Mouse (Mus musculus) adrenal gland (tissue): ENCODE data around the gene Cda.
"Not testable (repeated sequence)": the region's sequence is repeated elsewhere in the genome, so short reads cannot be mapped to it uniquely, and the experiment has no call there.

ENCODE experiments used
- intact Hi-C: fragments of 180-260 bp; cut with DNase I; formaldehyde crosslinking; loops from one replicate; pipeline ENCODE4 v1.15.1; 2025

Gene Cda

DNA sequence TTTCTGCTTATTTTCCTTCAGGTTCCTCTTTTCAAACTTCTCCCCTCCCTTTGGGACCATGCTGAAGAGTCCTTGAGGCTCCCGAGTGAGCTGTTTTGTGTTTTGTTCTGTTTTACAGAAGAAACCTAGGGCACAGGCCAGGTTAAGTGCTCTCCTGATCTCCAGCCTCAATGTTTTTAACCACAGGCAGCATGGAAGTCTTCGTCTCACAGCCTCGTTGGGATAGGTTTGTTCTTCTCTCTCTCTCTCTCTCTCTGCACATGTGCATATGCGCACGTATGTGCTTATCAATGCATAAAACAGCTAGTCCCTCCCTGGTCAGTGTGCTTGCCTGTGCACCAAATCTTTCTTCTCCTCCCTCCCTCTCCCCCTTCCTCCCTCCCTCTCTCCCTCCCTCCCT lies 30.9 kb downstream of the Cda start:
- intact Hi-C loops: no loop called here

- intact Hi-C loops: no loop called here
These were observed 32.1 kb downstream of the Cda start for GRCm38 (mm10) chr4:138335648-138336047.

GRCm38 (mm10) chr4:138335036-138335435 lies 32.8 kb downstream of the Cda start:
- intact Hi-C loops: no loop called here

GRCm38 (mm10) chr4:138333135-138333534 lies 34.7 kb downstream of the Cda start:
- intact Hi-C loops: no loop called here

DNA sequence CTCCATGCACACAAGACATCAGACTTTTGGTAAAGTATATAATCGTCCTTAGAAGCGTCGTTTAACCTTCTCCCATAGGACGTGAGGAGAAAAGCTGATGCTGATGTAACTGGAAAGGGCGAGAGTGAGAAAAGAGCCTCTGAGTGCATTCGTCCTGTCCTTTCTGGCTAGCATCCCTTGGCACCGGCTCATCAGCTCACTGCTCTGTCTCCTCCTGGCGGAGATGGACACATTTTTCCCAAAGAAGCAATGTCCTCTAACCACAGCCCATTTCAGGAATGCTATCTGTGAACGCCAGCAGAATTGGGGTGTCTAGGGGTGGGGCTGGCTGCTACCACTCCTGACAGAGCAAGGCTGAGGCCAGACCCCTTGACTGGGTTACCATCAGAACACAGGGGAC lies 36.1 kb downstream of the Cda start:
- intact Hi-C loops: no loop called here

DNA sequence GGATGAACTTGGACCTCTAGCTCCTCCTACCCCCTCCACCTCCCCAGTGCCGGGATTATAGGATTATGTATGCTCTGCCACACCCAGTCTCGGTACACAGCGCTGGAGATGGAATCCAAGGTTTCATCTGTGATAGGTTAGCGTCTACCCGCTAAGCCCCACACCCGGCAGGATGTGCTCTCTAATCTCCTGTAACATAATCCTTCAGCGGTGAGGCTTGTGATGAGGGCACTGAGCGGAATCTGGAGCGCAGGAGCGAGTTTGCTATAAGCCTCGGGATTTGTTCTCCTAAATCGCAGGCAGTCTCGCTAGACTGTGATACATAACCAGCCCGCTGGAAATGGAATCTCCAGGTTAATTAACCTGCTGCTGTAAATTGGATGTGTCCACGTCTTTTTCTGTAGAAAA lies 37.5 kb downstream of the Cda start:
- intact Hi-C loops: no loop called here

DNA sequence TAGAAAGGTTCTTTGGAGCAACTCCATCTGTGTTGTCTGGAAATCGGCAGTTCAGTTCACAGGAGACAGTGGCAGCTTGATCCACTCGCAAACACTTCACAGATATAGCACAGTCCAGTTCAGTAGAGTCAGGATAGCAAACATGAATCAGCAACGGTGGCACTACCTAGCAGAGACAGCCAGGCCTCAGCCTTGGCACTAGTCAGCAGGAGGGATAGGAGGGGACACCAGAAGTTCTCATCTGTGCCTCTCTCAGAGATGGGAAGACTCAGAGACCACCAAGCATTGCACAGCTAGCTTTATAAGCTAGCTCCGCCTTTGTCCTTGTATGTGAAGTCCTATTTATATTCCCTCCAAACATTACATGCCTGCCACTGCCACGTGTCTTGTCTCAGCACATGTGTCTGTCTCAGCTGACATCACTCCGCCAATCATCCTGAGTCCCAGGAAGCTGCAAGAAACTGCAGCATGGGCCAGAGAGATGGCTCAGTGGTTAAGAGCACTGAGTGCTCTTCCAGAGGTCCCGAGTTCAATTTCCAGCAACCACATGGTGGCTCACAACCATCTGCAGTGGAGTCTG lies 39.8 kb downstream of the Cda start:
- intact Hi-C loops: no loop called here

- intact Hi-C loops: not testable (repeated sequence)
These were observed 40.6 kb downstream of the Cda start for GRCm38 (mm10) chr4:138327155-138327554.

DNA sequence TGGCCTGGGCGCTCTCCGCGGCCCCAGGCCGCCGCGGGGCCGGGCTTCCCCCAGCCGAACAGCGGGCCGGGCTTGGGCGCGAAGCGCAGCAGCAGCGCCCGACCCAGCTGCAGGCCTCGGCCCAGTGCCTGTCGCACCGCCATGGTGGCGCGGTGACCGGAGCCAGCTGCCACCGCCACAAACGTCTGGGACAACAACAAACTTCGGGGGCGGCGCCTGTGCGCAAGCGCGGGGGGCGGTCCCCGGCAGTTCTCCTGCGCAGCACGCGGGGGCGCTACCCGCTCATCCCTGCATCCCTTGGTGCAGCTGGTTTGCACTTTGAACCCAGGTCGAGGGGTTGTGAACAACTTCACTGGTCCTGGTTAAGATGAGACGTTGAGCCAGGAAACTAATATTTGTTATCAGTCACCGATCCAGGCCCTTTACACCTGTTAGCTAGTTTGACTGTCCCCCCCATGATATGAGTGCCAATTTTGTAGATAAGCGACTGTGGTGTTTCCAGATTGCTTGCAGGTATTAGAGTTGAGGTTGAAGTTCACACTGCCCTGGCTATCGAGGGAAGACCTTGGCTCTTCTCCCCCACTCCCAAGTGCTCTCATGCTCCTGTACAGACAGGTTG lies 41.6 kb downstream of the Cda start, which contains the start of gene Pink1:
Gene Pink1 (minus strand): TSS at position 231 of the 619 bp plus-strand sequence.
- intact Hi-C loops: no loop called here

GRCm38 (mm10) chr4:138325466-138326076 lies 42.2 kb downstream of the Cda start:
- intact Hi-C loops: loop anchor here (1.0 kb wide), 1 partner anchor 54 kb away; no protein-coding TSS in a partner anchor

- intact Hi-C loops: no loop called here
These were observed 43.3 kb downstream of the Cda start for GRCm38 (mm10) chr4:138324451-138324850.

- intact Hi-C loops: no loop called here
These were observed 44.0 kb downstream of the Cda start for GRCm38 (mm10) chr4:138323753-138324152.

- intact Hi-C loops: no loop called here
These were observed 45.1 kb downstream of the Cda start for GRCm38 (mm10) chr4:138322692-138323091.

GRCm38 (mm10) chr4:138321488-138321887 lies 46.3 kb downstream of the Cda start:
- intact Hi-C loops: no loop called here

DNA sequence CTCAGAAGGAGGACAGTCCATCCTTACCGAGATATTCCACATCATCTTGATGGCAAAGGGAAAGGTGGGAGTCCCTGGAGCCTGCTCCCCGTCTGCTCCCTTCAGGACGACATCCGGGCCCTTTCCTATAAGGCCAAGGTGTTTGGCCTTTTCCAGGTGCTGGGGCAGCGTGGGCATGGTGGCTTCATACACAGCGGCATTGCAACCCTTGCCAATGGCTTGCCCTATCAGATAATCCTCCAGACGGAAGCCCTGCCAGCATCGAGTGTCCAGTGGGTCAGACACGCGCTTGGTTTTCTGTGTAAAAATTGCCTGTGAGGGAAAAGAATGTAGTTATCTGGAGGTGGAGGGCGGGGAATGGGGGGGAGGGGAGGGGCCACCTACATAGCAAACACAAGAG lies 47.1 kb downstream of the Cda start:
- intact Hi-C loops: no loop called here

DNA sequence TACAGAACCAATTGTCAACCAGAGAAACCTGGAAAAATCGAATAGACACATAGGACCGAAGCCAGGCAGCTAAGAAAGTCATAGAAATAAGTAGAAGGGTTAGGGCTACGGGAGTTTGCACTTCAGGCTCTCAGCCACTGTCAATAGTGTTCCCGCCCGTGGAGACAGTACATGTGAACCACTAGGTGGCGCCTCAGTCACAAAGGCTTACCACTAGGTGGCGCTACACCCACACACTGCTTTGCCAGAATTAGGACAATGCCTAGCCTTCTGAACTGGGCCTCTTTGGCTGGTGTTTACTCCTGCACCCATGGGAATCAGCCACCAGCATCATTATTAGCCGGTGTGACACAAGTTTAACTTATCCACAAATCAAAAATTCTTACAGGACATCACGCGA lies 48.3 kb downstream of the Cda start:
- intact Hi-C loops: loop anchor here (2.0 kb wide), 1 partner anchor 107 kb away; no protein-coding TSS in a partner anchor

- intact Hi-C loops: loop anchor here (2.0 kb wide), 1 partner anchor 108 kb away; no protein-coding TSS in a partner anchor
These were observed 49.1 kb downstream of the Cda start for GRCm38 (mm10) chr4:138318509-138319266.

- intact Hi-C loops: no loop called here
These were observed 51.4 kb downstream of the Cda start for GRCm38 (mm10) chr4:138316369-138316768.

GRCm38 (mm10) chr4:138315781-138316180 lies 52.0 kb downstream of the Cda start:
- intact Hi-C loops: no loop called here

DNA sequence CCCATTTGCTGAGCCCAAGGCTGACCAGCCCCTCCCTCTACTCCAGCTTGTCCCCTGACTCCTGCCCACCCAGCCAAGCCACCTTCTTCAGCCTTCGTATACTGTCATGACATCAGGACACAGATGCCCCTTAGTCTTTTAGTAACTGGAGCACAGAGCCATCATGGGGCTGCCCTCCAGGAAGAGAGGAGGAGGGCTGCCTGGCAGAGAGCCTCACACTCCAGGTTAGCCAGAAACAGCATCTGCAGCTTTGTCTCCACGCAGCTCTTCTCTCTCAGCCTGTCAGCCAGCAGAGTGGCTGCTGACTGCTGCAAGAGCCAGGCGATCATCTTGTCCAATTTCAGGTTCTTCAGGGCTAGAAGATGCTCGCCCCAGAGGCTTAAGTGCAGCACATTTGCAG lies 54.0 kb downstream of the Cda start:
- intact Hi-C loops: no loop called here

GRCm38 (mm10) chr4:138313021-138313420 lies 54.8 kb downstream of the Cda start:
- intact Hi-C loops: no loop called here

DNA sequence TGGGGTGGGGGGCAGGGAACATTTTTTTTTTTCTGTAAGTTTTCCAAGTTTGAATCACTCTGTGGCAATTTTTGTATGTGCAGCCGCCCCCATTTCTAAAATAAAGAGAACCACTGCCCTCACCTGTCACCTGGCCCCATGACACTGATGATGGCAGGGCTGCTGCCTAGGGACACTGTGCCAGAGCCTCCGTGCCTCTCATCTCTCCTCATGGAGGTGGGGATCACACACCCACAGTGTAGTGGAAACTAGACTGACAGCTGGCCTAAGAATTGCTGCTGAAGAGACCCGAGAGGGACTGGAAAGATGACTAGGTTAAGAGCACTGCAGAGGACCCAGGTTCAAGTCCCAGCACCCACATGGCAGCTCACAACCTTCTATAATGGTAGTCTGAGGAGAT lies 55.7 kb downstream of the Cda start:
- intact Hi-C loops: no loop called here
